Mouse (Mus musculus): ENCODE measurements at regions not wholly inside any gene's neighbourhood (a gene's known extent, or its start where the extent isn't known, plus 50 kb on each side); places are given as distances from the start of the nearest gene placed in this dataset.

- DNase-seq, result no peak
Observed at GRCm38 (mm10) chr2:84183624-84184287, 193.4 kb downstream of the Gm13691 start.

GRCm38 (mm10) chr2:84184288-84185015, 194.1 kb downstream of the Gm13691 start:
- peak; percentile 55 to 80 for DNase-seq

GRCm38 (mm10) chr2:84185016-84185330, 194.6 kb downstream of the Gm13691 start:
- DNase-seq, result no peak

GRCm38 (mm10) chr2:84186126-84186701, 195.9 kb downstream of the Gm13691 start:
- peak; percentile 69 to 83 for DNase-seq

- no peak for DNase-seq
Observed at GRCm38 (mm10) chr2:84187456-84187855, 197.1 kb downstream of the Gm13691 start.

- no peak for DNase-seq
Observed at GRCm38 (mm10) chr2:84189302-84189701, 198.9 kb downstream of the Gm13691 start.

GRCm38 (mm10) chr2:84217116-84217515, 208.1 kb downstream of the Calcrl start:
- DNase-seq, result no peak

- DNase-seq, result no peak
Observed at GRCm38 (mm10) chr2:84222049-84222448, 203.2 kb downstream of the Calcrl start.

GRCm38 (mm10) chr2:84229777-84230176, 195.4 kb downstream of the Calcrl start:
- DNase-seq, result peak; percentile 18 to 46

- DNase-seq, result no peak
Observed at GRCm38 (mm10) chr2:84235641-84236040, 189.6 kb downstream of the Calcrl start.

GRCm38 (mm10) chr2:84241244-84241643, 184.0 kb downstream of the Calcrl start:
- no peak for DNase-seq

- no peak for DNase-seq
Observed at GRCm38 (mm10) chr2:84241986-84242385, 183.2 kb downstream of the Calcrl start.

- no peak for DNase-seq
Observed at GRCm38 (mm10) chr2:84245900-84246299, 179.3 kb downstream of the Calcrl start.

- DNase-seq, result no peak
Observed at GRCm38 (mm10) chr2:84246562-84246961, 178.6 kb downstream of the Calcrl start.

- DNase-seq, result no peak
Observed at GRCm38 (mm10) chr2:84248169-84248568, 177.0 kb downstream of the Calcrl start.

GRCm38 (mm10) chr2:84249871-84250270, 175.3 kb downstream of the Calcrl start:
- DNase-seq, result no peak

GRCm38 (mm10) chr2:84252076-84252475, 173.1 kb downstream of the Calcrl start:
- no peak for DNase-seq

- no peak for DNase-seq
Observed at GRCm38 (mm10) chr2:84258339-84259006, 166.7 kb downstream of the Calcrl start.

- DNase-seq, result no peak
Observed at GRCm38 (mm10) chr2:84259222-84259621, 166.0 kb downstream of the Calcrl start.

GRCm38 (mm10) chr2:84260701-84261100, 164.5 kb downstream of the Calcrl start:
- DNase-seq, result no peak

GRCm38 (mm10) chr2:84261481-84261880, 163.7 kb downstream of the Calcrl start:
- DNase-seq, result no peak

- DNase-seq, result no peak
Observed at GRCm38 (mm10) chr2:84264485-84264884, 160.7 kb downstream of the Calcrl start.

GRCm38 (mm10) chr2:84265002-84265401, 160.2 kb downstream of the Calcrl start:
- DNase-seq, result no peak

GRCm38 (mm10) chr2:84266158-84266557, 159.1 kb downstream of the Calcrl start:
- DNase-seq, result no peak

Data from lung, postnatal 4 days (tissue).